Comparison of ENCODE assay signal across 9 mouse cellular contexts in the genomic region with DNA sequence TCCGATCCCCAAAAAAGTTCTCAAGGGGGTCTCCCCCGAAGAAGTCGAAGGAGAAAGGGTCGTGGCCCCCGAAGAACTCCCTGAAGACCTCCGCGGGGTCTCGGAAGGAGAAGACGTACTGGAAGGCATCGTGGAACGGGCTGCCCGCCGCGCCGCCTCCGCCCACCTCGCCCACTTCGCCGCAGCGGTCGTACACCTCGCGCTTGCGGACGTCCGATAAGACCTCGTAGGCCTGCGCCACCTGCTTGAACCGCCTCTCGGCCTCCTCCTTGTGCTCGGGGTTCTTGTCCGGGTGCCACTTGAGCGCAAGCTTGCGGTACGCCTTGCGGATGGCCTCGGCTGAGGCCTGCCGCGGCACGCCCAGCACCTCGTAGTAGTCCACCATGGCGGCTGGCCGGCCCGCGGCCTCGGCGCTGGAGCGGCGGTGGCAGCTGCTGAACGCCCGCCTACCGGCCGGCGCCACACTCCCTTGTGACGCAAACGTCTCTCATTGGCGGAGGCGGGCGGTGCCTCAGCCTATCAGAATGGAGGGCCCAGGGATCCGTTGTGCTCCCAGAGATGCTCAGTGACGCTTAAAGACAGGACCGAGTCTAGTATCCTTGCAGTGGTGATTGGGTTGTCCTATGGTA. TPM values are rescaled to one million over a fixed set of nuclear protein-coding genes. Genes with fewer than 3 reads are reported as not detected.
A peak's percentile ranks its signal among the peaks of the same experiment; 100 is the strongest.
DNase-seq lines count a peak whose midpoint lies in the region; ATAC-seq and TF ChIP-seq lines count a peak whose summit lies in the region.
"Had no signal": no experiment of that assay in that cellular context is flagged by ENCODE, and none has a peak within 500 bp of the region (broad histone marks: within the 10 kb centered on the region; RNA-seq: fewer than 3 reads in every experiment).

A gene (minus strand): TSS at position 489 of the 629 bp plus-strand sequence.

- 5% methylated on average over 62 of the region's 62 CpGs for WGBS in embryonic facial prominence, embryonic 12.5 days
- 3% methylated on average over 62 of the region's 62 CpGs for WGBS in heart, embryonic 13.5 days
- WGBS in kidney, postnatal 0 days, result 9% methylated on average over 62 of the region's 62 CpGs
- 6% methylated on average over 62 of the region's 62 CpGs for WGBS in liver, embryonic 11.5 days
- WGBS in stomach, postnatal 0 days, result 9% methylated on average over 60 of the region's 62 CpGs

- no peak for TF ChIP-seq EP300 in stomach, postnatal 0 days (optimal IDR thresholded peaks at IDR 0.05)

- H3K9me3 ChIP-seq in embryonic facial prominence, embryonic 12.5 days, result peaks cover 12% of the 10 kb centered on the region; the same call in 1 of the 2 replicates
- H3K9me3 ChIP-seq in heart, embryonic 13.5 days, result no peaks in the 10 kb centered on the region
- no peaks in the 10 kb centered on the region for H3K9me3 ChIP-seq in kidney, postnatal 0 days (replicated peaks; ENCODE audit: low read length)
- H3K9me3 ChIP-seq in liver, embryonic 11.5 days (ENCODE audit: control insufficient read depth, low read length), result no peaks in the 10 kb centered on the region; the same call in 1 of the 2 replicates
- no peaks in the 10 kb centered on the region for H3K9me3 ChIP-seq in stomach, postnatal 0 days (ENCODE audit: control insufficient read depth, low read length)

- peak within 1 kb of the TSS; percentile 44 for H3K9ac ChIP-seq in embryonic facial prominence, embryonic 12.5 days
- peak within 1 kb of the TSS; percentile 87 for H3K9ac ChIP-seq in heart, embryonic 13.5 days
- H3K9ac ChIP-seq in kidney, postnatal 0 days (ENCODE audit: low read depth, low read length), result peak within 1 kb of the TSS; percentile 60
- H3K9ac ChIP-seq in liver, embryonic 11.5 days (ENCODE audit: low read depth, low read length), result peak within 1 kb of the TSS; percentile 76
- peak within 1 kb of the TSS; percentile 59 for H3K9ac ChIP-seq in stomach, postnatal 0 days (ENCODE audit: low read length)

- no peaks in the 10 kb centered on the region for H3K27me3 ChIP-seq in embryonic facial prominence, embryonic 12.5 days
- no peaks in the 10 kb centered on the region; the same call in 1 of the 2 replicates for H3K27me3 ChIP-seq in heart, embryonic 13.5 days (replicated peaks)
- H3K27me3 ChIP-seq in kidney, postnatal 0 days (ENCODE audit: insufficient read depth, low read length), result no peaks in the 10 kb centered on the region
- no peaks in the 10 kb centered on the region for H3K27me3 ChIP-seq in liver, embryonic 11.5 days (replicated peaks; ENCODE audit: control insufficient read depth, insufficient read depth, low read length)
- H3K27me3 ChIP-seq in stomach, postnatal 0 days (ENCODE audit: control insufficient read depth, insufficient read depth, low read length), result no peaks in the 10 kb centered on the region
- H3K27me3 ChIP-seq: CH12.LX had no signal

- TF ChIP-seq CTCF in kidney, postnatal 0 days (IDR thresholded peaks at IDR 0.05; ENCODE audit: low read depth), result no peak
- no peak for TF ChIP-seq CTCF in stomach, postnatal 0 days (IDR thresholded peaks at IDR 0.05; ENCODE audit: low read depth)

- peak within 1 kb of the TSS; percentile 73 for H3K4me2 ChIP-seq in embryonic facial prominence, embryonic 12.5 days (replicated peaks)
- peak within 1 kb of the TSS; percentile 91 for H3K4me2 ChIP-seq in heart, embryonic 13.5 days
- H3K4me2 ChIP-seq in kidney, postnatal 0 days (ENCODE audit: low read length), result peak within 1 kb of the TSS; percentile 65
- peak within 1 kb of the TSS; percentile 77 for H3K4me2 ChIP-seq in liver, embryonic 11.5 days
- peak within 1 kb of the TSS; percentile 59 for H3K4me2 ChIP-seq in stomach, postnatal 0 days (replicated peaks; ENCODE audit: low read depth)

- no peaks in the 10 kb centered on the region for H3K36me3 ChIP-seq in embryonic facial prominence, embryonic 12.5 days
- H3K36me3 ChIP-seq in heart, embryonic 13.5 days, result no peaks in the 10 kb centered on the region
- no peaks in the 10 kb centered on the region for H3K36me3 ChIP-seq in kidney, postnatal 0 days (ENCODE audit: insufficient read depth, low read length)
- H3K36me3 ChIP-seq in liver, embryonic 11.5 days (ENCODE audit: control insufficient read depth, insufficient read depth, low read length), result no peaks in the 10 kb centered on the region
- no peaks in the 10 kb centered on the region for H3K36me3 ChIP-seq in stomach, postnatal 0 days (ENCODE audit: control insufficient read depth, insufficient read depth, low read length)

- peak; percentile 95 for ATAC-seq in embryonic facial prominence, embryonic 12.5 days (ENCODE audit: insufficient number of reproducible peaks, insufficient read depth, low FRiP score, low TSS enrichment)
- ATAC-seq in heart, embryonic 13.5 days (ENCODE audit: extremely low read depth, insufficient number of reproducible peaks, low FRiP score, low TSS enrichment), result peak; percentile 96
- peak; percentile 91 for ATAC-seq in kidney, postnatal 0 days (replicated peaks; ENCODE audit: low FRiP score, low read depth)
- ATAC-seq in liver, embryonic 11.5 days (replicated peaks; ENCODE audit: low FRiP score), result peak; percentile 88
- ATAC-seq in stomach, postnatal 0 days (ENCODE audit: low FRiP score, low TSS enrichment), result peak; percentile 91

- H3K4me1 ChIP-seq in embryonic facial prominence, embryonic 12.5 days, result peaks cover 6% of the 10 kb centered on the region
- H3K4me1 ChIP-seq in heart, embryonic 13.5 days, result peaks cover 11% of the 10 kb centered on the region
- H3K4me1 ChIP-seq in kidney, postnatal 0 days (replicated peaks; ENCODE audit: insufficient read depth, low read length), result peaks cover 4% of the 10 kb centered on the region; the same call in 1 of the 2 replicates
- H3K4me1 ChIP-seq in liver, embryonic 11.5 days (replicated peaks; ENCODE audit: control insufficient read depth, insufficient read depth, low read length), result peaks cover 3% of the 10 kb centered on the region; the same call in 1 of the 2 replicates
- H3K4me1 ChIP-seq in stomach, postnatal 0 days (replicated peaks; ENCODE audit: control insufficient read depth, insufficient read depth), result no peaks in the 10 kb centered on the region

- H3K27ac ChIP-seq in embryonic facial prominence, embryonic 12.5 days, result no peak within 1 kb of the TSS
- H3K27ac ChIP-seq in heart, embryonic 13.5 days (replicated peaks), result peak within 1 kb of the TSS; percentile 20
- H3K27ac ChIP-seq in kidney, postnatal 0 days, result no peak within 1 kb of the TSS
- peak within 1 kb of the TSS; percentile 83 for H3K27ac ChIP-seq in liver, embryonic 11.5 days (ENCODE audit: low read depth, low read length)
- no peak within 1 kb of the TSS for H3K27ac ChIP-seq in stomach, postnatal 0 days (replicated peaks)

- DNase-seq in ovary, postnatal 36 days (ENCODE audit: low spot score), result peak; percentile 75
- no peak for DNase-seq in ovary, adult 18-20 months (ENCODE audit: low spot score)
- peak; percentile 78 for DNase-seq in kidney, postnatal 0 days (ENCODE audit: low spot score)
- DNase-seq in liver, embryonic 11.5 days (ENCODE audit: low spot score), result peak; percentile 82
- peak; percentile 64 for DNase-seq in naive thymus-derived CD4-positive, alpha-beta T cell, adult 2 months (ENCODE audit: low read depth)
- DNase-seq in stomach, postnatal 0 days (ENCODE audit: low spot score), result peak; percentile 77

- peak within 1 kb of the TSS; percentile 46 for H3K4me3 ChIP-seq in embryonic facial prominence, embryonic 12.5 days
- peak within 1 kb of the TSS; percentile 63 for H3K4me3 ChIP-seq in heart, embryonic 13.5 days
- H3K4me3 ChIP-seq in kidney, postnatal 0 days (replicated peaks; ENCODE audit: low read depth, low read length), result peak within 1 kb of the TSS; percentile 31
- H3K4me3 ChIP-seq in liver, embryonic 11.5 days (ENCODE audit: low read depth, low read length), result peak within 1 kb of the TSS; percentile 56
- peak within 1 kb of the TSS; percentile 25 for H3K4me3 ChIP-seq in stomach, postnatal 0 days (ENCODE audit: low read depth, low read length)

RNA-seq across cellular contexts. Expression of the gene that starts here (rescaled TPM):
- 16.1 and 17.0 TPM in 2 replicates for polyA plus RNA-seq in embryonic facial prominence, embryonic 12.5 days (2016; fragmentation: Nextera tagmentation; extraction: Ambion mirVana)
- polyA plus RNA-seq in heart, embryonic 13.5 days (2015; fragmentation: Nextera tagmentation; extraction: Ambion mirVana), result 5.3 and 5.8 TPM in 2 replicates
- 11.7 and 13.6 TPM in 2 replicates for polyA plus RNA-seq in kidney, postnatal 0 days (2015; fragmentation: Nextera tagmentation; extraction: Ambion mirVana)
- 7.9 and 10.4 TPM in 2 replicates for polyA plus RNA-seq in liver, embryonic 11.5 days (2014; fragmentation: Nextera tagmentation; extraction: Ambion mirVana)
- polyA plus RNA-seq in stomach, postnatal 0 days (2015; fragmentation: Nextera tagmentation; extraction: Ambion mirVana), result 7.2 and 8.2 TPM in 2 replicates

Comparison
In these comparisons a context has a peak if more than half of its experiments do, and no peak if none do; other contexts are left out.
1. H3K27ac ChIP-seq: peak in heart, embryonic 13.5 days (single experiment) and liver, embryonic 11.5 days (single experiment); none in embryonic facial prominence, embryonic 12.5 days (single experiment), kidney, postnatal 0 days (single experiment) and stomach, postnatal 0 days (single experiment).
2. Peak in every context shown above with its lines, with median percentiles within 50 percentile points of each other: ATAC-seq, H3K4me2 ChIP-seq, H3K4me3 ChIP-seq and H3K9ac ChIP-seq.